Mouse (Mus musculus) kidney, embryonic 15.5 days (tissue): ENCODE measurements around the gene Fkbp7. TPM values are rescaled to one million over a fixed set of nuclear protein-coding genes. Genes with fewer than 3 reads are reported as not detected.

Source experiments
- ATAC-seq: fragments of 200-750 bp; cut with Nextera tagmentation; replicated peaks from 2 replicates; pipeline ENCODE4 v1.8.0; 2017; ENCODE audit warnings: moderate TSS enrichment; ENCODE audit not compliant: low FRiP score
- H3K27ac ChIP-seq: fragments of 300-500 bp; sonication (generic); 2 replicates; pipeline ENCODE4 v1.5.1; 2015; ENCODE audit warnings: mild to moderate bottlenecking, inconsistent platforms
- H3K27me3 ChIP-seq: fragments of 300-500 bp; sonication (generic); 2 replicates; pipeline ENCODE4 v1.6.1; 2015; ENCODE audit warnings: inconsistent platforms
- H3K36me3 ChIP-seq: fragments of 300-500 bp; sonication (generic); 2 replicates; pipeline ENCODE4 v1.6.1; 2015; ENCODE audit warnings: inconsistent platforms
- H3K4me1 ChIP-seq: fragments of 300-500 bp; sonication (generic); 2 replicates; pipeline ENCODE4 v1.6.1; 2015; ENCODE audit warnings: inconsistent platforms
- H3K4me2 ChIP-seq: fragments of 300-500 bp; sonication (generic); 2 replicates; pipeline ENCODE4 v1.6.1; 2015; ENCODE audit warnings: moderate library complexity, mild to moderate bottlenecking, inconsistent platforms
- H3K4me3 ChIP-seq: fragments of 300-500 bp; sonication (generic); replicated peaks from 2 replicates; pipeline ENCODE4 v1.5.1; 2015; ENCODE audit warnings: mild to moderate bottlenecking, inconsistent platforms
- H3K9ac ChIP-seq: fragments of 300-500 bp; sonication (generic); 2 replicates; pipeline ENCODE4 v1.6.1; 2015; ENCODE audit warnings: mild to moderate bottlenecking, inconsistent platforms
- H3K9me3 ChIP-seq: fragments of 300-500 bp; sonication (generic); replicated peaks from 2 replicates; pipeline ENCODE4 v1.6.1; 2016; ENCODE audit warnings: inconsistent platforms
- WGBS: fragments of 180-500 bp; shearing (Covaris S2); methylation state at CpG from one replicate; pipeline ENCODE4 v1.1.7; 2015; ENCODE audit warnings: mixed read lengths; 5-methylcytosine and 5-hydroxymethylcytosine counted together
- polyA plus RNA-seq: library from polyadenylated mRNA; unstranded; fragments of >200 nt; fragmentation: Nextera tagmentation; extraction: Ambion mirVana; gene quantifications from 2 replicates; pipeline ENCODE4 v1.2.1, GENCODE M21; 2015

Fkbp7 gene
- polyA plus RNA-seq, 1 experiment from 2014 or later: 66.7 TPM

DNA sequence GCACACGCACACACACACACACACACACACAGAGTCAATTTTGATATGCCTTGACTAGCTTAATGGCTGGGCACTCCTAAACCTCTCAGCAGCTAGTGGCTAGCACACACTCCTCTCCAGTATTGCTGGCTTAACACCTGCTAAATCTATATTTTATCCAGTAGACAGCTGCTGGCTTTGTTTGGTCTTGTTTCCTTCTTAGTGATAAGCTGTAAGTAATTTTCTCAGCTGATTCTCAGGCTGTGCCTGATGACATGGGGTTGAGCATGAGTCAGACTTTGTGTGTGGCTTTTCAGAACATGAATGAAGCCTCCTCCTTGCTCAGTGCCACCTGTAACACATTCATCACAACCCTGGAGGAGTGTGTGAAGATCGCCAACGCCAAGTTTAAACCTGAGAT is 14.1 kb upstream of the Fkbp7 start:
- no peaks in the 10 kb centered on the region for H3K4me1 ChIP-seq
- no peak overlapping the region for H3K27ac ChIP-seq
- peaks cover 92% of the 10 kb centered on the region for H3K36me3 ChIP-seq
- ATAC-seq: no peak
- no peaks in the 10 kb centered on the region for H3K27me3 ChIP-seq
- no peak overlapping the region for H3K9ac ChIP-seq
- WGBS: 91% methylated on average over 3 of the region's 3 CpGs
- no peak overlapping the region for H3K4me3 ChIP-seq
- H3K4me2 ChIP-seq: no peak overlapping the region
- no peaks in the 10 kb centered on the region for H3K9me3 ChIP-seq

DNA sequence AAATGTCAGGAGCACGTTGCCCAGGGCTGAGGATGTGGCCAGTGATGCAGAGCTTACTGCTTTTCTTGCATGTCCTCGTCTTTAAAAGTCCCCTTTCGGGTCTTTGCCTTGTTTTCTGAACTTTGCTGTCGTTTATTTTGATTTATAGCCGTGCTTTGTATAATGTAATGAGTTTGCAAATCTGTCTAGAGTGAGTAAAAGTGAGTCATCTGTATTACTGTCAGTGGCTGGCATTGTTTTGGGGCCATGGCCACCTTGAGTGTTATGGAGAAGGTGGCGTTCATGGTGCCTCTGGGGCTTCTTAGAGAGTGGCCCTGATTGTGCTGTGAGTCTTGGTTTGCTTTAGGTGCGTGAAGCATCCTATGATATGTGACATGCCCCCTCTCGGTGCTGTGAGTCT is 9.4 kb upstream of the Fkbp7 start:
- Histone ChIP-seq H3K4me2 (no peak overlapping the region), H3K4me1 (peaks cover 3% of the 10 kb centered on the region; the same call in 1 of the 2 replicates), H3K36me3 (peaks cover 78% of the 10 kb centered on the region), H3K4me3 (no peak overlapping the region), H3K27me3 (no peaks in the 10 kb centered on the region), H3K9ac (no peak overlapping the region), H3K27ac (no peak overlapping the region), H3K9me3 (no peaks in the 10 kb centered on the region)
- ATAC-seq: no peak
- 76% methylated on average over 8 of the region's 8 CpGs for WGBS

DNA sequence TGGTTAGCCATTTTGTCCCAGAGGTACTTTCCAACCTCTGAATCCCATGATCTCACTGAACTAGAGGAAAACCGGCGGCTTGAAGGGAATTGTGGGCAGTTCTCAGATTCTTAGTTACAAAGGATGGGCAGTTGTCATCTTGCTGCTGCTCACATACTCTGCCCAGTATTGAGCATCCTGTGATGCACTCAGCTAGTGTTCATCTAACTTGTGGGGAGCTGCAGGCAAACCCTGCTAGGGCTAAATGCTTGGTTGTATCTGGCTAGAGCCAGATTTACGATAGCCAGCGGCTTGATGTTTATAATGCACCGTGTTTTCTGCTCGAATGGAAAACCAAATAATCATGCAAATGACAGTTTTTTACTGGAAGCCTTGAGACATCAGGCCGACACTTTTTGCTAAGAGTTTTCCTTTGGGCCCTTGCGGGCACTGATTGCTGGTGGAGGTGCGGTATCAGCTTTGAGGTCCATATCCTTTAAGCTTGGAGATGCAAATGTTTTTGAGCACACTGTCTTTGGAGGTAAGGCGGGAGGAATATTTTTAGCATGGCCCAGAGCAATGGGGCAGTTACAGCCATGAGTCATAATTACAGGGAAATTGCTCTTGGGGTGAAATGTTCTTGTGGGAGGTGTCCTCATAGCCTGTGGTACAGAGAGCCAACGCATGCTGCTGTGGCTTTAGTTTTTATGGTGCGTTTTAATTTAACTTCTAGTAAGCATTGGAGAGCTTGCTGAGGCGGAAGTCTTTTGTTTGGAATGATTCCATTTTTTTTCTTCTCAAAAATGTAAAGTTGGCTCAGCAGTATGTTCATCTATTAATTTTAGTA is 3.7 kb upstream of the Fkbp7 start:
- Histone ChIP-seq H3K4me2 (peak overlapping the region; percentile 72), H3K4me3 (peak overlapping the region; percentile 93), H3K27me3 (no peaks in the 10 kb centered on the region), H3K36me3 (peaks cover 23% of the 10 kb centered on the region), H3K27ac (peak overlapping the region; percentile 49; the same call in 1 of the 2 replicates), H3K9me3 (no peaks in the 10 kb centered on the region), H3K9ac (peak overlapping the region; percentile 92), H3K4me1 (peaks cover 31% of the 10 kb centered on the region)
- ATAC-seq: no peak
- WGBS: 37% methylated on average over 13 of the region's 13 CpGs

GRCm38 (mm10) chr2:76675949-76676348 is 3.0 kb upstream of the Fkbp7 start:
- Histone ChIP-seq H3K4me3 (peak overlapping the region; percentile 93), H3K4me2 (peak overlapping the region; percentile 72), H3K4me1 (peaks cover 32% of the 10 kb centered on the region), H3K27me3 (no peaks in the 10 kb centered on the region), H3K9ac (peak overlapping the region; percentile 92), H3K36me3 (peaks cover 18% of the 10 kb centered on the region), H3K27ac (peak overlapping the region; percentile 49; the same call in 1 of the 2 replicates), H3K9me3 (no peaks in the 10 kb centered on the region)
- ATAC-seq: no peak
- 4% methylated on average over 4 of the region's 4 CpGs for WGBS

GRCm38 (mm10) chr2:76675451-76675850 is 2.5 kb upstream of the Fkbp7 start:
- peaks cover 32% of the 10 kb centered on the region for H3K4me1 ChIP-seq
- ATAC-seq: peak; percentile 50
- peak overlapping the region; percentile 92 for H3K27ac ChIP-seq
- H3K27me3 ChIP-seq: no peaks in the 10 kb centered on the region
- H3K36me3 ChIP-seq: peaks cover 13% of the 10 kb centered on the region
- H3K9me3 ChIP-seq: no peaks in the 10 kb centered on the region
- peak overlapping the region; percentile 93 for H3K4me3 ChIP-seq
- under 1% methylated on average over 41 of the region's 44 CpGs for WGBS
- peak overlapping the region; percentile 72 for H3K4me2 ChIP-seq
- peak overlapping the region; percentile 92 for H3K9ac ChIP-seq

- WGBS: 5% methylated on average over 45 of the region's 52 CpGs
- Histone ChIP-seq H3K36me3 (peaks cover 7% of the 10 kb centered on the region), H3K4me2 (peak within 1 kb of the TSS; percentile 72), H3K9ac (peak within 1 kb of the TSS; percentile 92), H3K4me3 (peak within 1 kb of the TSS; percentile 93), H3K27me3 (no peaks in the 10 kb centered on the region), H3K27ac (peak within 1 kb of the TSS; percentile 92), H3K4me1 (peaks cover 32% of the 10 kb centered on the region), H3K9me3 (no peaks in the 10 kb centered on the region)
- peak; percentile 80 for ATAC-seq
Measured at GRCm38 (mm10) chr2:76674725-76675427, 2.0 kb upstream of the Fkbp7 start, which contains the start of gene Plekha3. Gene Plekha3, plus strand, starts transcription at chr2:76675281.

- Histone ChIP-seq H3K9me3 (no peaks in the 10 kb centered on the region), H3K9ac (no peak overlapping the region), H3K4me1 (peaks cover 32% of the 10 kb centered on the region), H3K27me3 (no peaks in the 10 kb centered on the region), H3K27ac (peak overlapping the region; percentile 91), H3K36me3 (peaks cover 9% of the 10 kb centered on the region; the same call in 1 of the 2 replicates), H3K4me3 (peak overlapping the region; percentile 54), H3K4me2 (peak overlapping the region; percentile 77)
- WGBS: 45% methylated on average over 7 of the region's 7 CpGs
- no peak for ATAC-seq
Measured at GRCm38 (mm10) chr2:76673472-76674081, 661 bp upstream of the Fkbp7 start.

- H3K36me3 ChIP-seq: peaks cover 10% of the 10 kb centered on the region; the same call in 1 of the 2 replicates
- H3K4me1 ChIP-seq: peaks cover 29% of the 10 kb centered on the region
- WGBS: 16% methylated on average over 9 of the region's 9 CpGs
- H3K4me2 ChIP-seq: peak overlapping the region; percentile 77
- H3K9ac ChIP-seq: peak overlapping the region; percentile 60
- no peak for ATAC-seq
- H3K27me3 ChIP-seq: no peaks in the 10 kb centered on the region
- H3K4me3 ChIP-seq: peak overlapping the region; percentile 54
- H3K27ac ChIP-seq: peak overlapping the region; percentile 91
- H3K9me3 ChIP-seq: no peaks in the 10 kb centered on the region
Measured at GRCm38 (mm10) chr2:76672134-76672745, 676 bp downstream of the Fkbp7 start.

DNA sequence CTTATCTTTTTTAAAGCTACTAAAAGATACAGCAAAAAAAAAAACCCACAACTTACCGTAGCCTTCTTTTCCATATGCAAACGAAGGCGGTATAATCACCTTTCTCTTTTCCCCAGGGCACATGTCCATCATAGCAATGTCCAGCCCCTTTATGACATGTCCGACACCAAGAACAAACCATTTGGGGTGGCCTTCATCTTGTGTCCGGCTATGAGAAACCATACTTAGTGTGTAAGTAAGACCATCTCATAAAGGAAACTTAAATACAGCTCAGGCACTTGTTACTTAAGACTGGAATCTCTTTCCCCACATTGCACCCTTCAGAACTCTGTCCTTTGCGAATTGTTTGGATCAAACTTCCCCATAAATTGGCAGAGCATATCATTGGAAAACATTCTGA is 1.3 kb downstream of the Fkbp7 start:
- peak overlapping the region; percentile 54 for H3K4me3 ChIP-seq
- H3K36me3 ChIP-seq: peaks cover 16% of the 10 kb centered on the region; the same call in 1 of the 2 replicates
- no peak overlapping the region for H3K9ac ChIP-seq
- H3K9me3 ChIP-seq: no peaks in the 10 kb centered on the region
- peaks cover 25% of the 10 kb centered on the region for H3K4me1 ChIP-seq
- ATAC-seq: no peak
- H3K27ac ChIP-seq: peak overlapping the region; percentile 91; the same call in 1 of the 2 replicates
- peak overlapping the region; percentile 77 for H3K4me2 ChIP-seq
- 79% methylated on average over 6 of the region's 6 CpGs for WGBS
- H3K27me3 ChIP-seq: no peaks in the 10 kb centered on the region

DNA sequence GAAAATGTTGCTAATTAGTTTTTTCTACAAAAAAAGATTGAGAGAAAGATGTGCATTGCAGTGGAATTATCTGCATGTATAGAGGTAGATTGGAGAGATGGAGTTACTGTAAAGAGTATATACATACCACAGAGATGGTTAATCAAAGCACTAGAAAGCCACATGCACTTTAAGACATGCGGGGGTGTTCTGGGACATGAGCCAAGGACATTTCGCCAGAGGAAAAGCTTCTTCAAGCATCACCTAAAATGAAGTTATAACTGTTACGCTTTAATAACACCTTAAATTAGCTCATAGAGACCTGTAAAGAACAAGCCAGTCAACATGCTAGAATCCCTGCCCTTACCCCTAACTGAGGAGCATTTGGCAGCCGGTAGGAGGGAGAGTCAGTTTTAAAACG is 5.7 kb downstream of the Fkbp7 start:
- Histone ChIP-seq H3K9ac (no peak overlapping the region), H3K9me3 (no peaks in the 10 kb centered on the region), H3K4me1 (peaks cover 8% of the 10 kb centered on the region), H3K27ac (no peak overlapping the region), H3K4me2 (no peak overlapping the region), H3K4me3 (no peak overlapping the region), H3K27me3 (no peaks in the 10 kb centered on the region), H3K36me3 (peaks cover 48% of the 10 kb centered on the region)
- WGBS: 76% methylated on average over 5 of the region's 5 CpGs
- ATAC-seq: no peak

DNA sequence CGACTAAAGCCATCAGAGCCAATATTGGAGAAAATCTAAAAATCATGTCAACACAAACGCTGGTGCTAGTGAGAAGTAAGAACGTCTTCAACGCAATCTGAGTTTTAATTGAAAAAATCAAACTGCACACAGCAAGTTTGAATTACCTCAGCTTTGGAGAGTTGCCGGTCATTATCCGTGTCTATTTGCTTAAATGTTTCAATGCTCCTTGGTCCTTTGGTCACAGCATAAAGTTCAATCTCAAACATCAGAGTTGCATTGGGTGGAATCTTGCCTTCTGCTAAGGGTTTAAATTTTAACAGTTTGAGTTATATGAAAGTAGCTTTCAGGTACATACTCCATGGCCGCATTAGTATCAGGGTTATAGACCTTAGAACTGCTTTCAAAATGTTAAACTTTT is 7.4 kb downstream of the Fkbp7 start:
- ATAC-seq: no peak
- Histone ChIP-seq H3K4me1 (no peaks in the 10 kb centered on the region), H3K9me3 (no peaks in the 10 kb centered on the region), H3K27ac (no peak overlapping the region), H3K27me3 (no peaks in the 10 kb centered on the region), H3K36me3 (peaks cover 58% of the 10 kb centered on the region), H3K4me3 (no peak overlapping the region), H3K4me2 (no peak overlapping the region), H3K9ac (no peak overlapping the region)
- WGBS: 93% methylated on average over 7 of the region's 7 CpGs
